Mouse (Mus musculus): ENCODE data around the gene Sumo1.

Gene Sumo1

GRCm38 (mm10) chr1:59549036-59549675 lies 121.5 kb downstream of the Sumo1 start:
- no peak for DNase-seq (ENCODE audit: low spot score)

- DNase-seq (ENCODE audit: low spot score): no peak
These were observed 122.1 kb downstream of the Sumo1 start for GRCm38 (mm10) chr1:59548486-59548885.

- DNase-seq (ENCODE audit: low spot score): no peak
These were observed 126.7 kb downstream of the Sumo1 start for GRCm38 (mm10) chr1:59543911-59544310.

GRCm38 (mm10) chr1:59542231-59542630 lies 128.4 kb downstream of the Sumo1 start:
- DNase-seq (ENCODE audit: low spot score): no peak

- no peak for DNase-seq (ENCODE audit: low spot score)
These were observed 129.2 kb downstream of the Sumo1 start for GRCm38 (mm10) chr1:59541271-59542020.

GRCm38 (mm10) chr1:59540537-59541148 lies 130.0 kb downstream of the Sumo1 start:
- no peak for DNase-seq (ENCODE audit: low spot score)

- no peak for DNase-seq (ENCODE audit: low spot score)
These were observed 132.3 kb downstream of the Sumo1 start for GRCm38 (mm10) chr1:59538381-59538780.

Measured in urinary bladder, postnatal 25 days (tissue).